Mouse (Mus musculus) effector memory CD4-positive, alpha-beta T cell, adult 7 months (primary cell): ENCODE measurements around the gene Ncs1. TPM values are rescaled to one million over a fixed set of nuclear protein-coding genes. Genes with fewer than 3 reads are reported as not detected.

Experiments
- polyA plus RNA-seq: library from polyadenylated mRNA; unstranded; fragments of 100-300 nt; shearing (Covaris generic); gene quantifications from one replicate; pipeline ENCODE4 v1.2.1, GENCODE M21; 2017

The Ncs1 gene
- polyA plus RNA-seq, result 0.59 TPM

DNA sequence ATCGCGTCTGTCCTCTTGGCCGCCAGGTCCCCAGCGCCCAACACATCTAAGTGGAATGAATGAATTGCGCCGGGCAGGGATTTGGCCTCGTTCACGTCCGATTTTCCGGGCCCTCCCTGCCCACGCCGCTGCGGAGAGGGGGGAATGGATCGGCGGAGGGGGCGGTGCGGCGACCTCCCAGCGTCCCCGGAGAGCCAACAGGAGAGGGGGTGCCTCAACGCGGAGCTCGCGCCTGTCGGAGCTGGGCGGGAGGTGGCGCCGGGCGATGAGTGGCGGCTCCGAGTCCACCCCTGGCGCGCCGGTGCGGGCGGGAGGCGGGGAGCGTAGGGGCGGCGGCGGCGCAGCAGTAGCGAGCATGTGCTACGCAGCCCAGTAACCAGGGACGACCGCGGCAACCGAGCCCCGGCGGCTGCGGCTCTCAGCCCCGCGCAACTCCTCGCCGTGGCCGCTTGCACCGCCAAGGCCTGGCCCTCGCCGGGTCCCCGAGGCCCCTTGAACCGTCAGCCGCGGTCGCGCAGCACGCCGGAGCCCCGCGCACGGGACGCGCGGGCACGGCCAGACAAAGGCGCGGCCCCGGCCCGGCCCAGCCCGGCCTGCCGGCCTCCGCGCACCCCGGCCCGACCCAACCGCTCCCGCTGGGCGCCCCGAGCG is at the start of gene Ncs1:
Gene Ncs1 (plus strand): TSS at position 333 of the 651 bp plus-strand sequence.

DNA sequence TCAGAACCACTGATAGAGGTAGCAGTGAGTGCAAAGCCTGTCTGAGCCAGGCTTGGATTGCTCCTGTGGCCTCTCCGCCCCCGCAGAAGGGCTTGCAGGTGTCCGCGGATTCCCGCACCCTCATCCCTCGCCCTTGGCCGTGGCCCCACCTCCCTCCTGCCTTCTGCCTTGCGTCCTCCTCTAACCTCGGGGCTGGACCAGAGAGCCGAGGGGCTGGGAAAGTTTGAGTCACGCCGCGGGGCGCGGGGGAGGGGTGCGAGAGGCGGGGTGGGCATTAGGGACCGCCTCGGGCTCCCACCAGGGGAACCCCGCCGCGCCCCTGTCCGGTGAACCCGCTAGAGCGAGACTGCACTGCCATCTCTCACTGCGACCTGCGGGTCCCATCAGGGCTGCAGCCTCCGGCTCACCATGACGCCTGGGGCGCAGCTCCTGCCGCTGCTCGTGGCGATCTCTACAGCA is 68.4 kb downstream of the Ncs1 start, which contains the start of gene Hmcn2:
Gene Hmcn2 (plus strand): TSS at position 409 of the 459 bp plus-strand sequence.

Other genes with a start within 250 kb of the Ncs1 start
- 100 TPM for gene Fnbp1, start 103.8 kb upstream of the Ncs1 start, polyA plus RNA-seq
- 36.6 TPM for gene Gpr107, start 93.5 kb upstream of the Ncs1 start, polyA plus RNA-seq
- 0.18 TPM for gene Hmcn2, start 68.6 kb downstream of the Ncs1 start, polyA plus RNA-seq
- gene Ass1, start 224.4 kb downstream of the Ncs1 start, polyA plus RNA-seq, result 51.8 TPM